Mouse (Mus musculus): ENCODE measurements around the gene Obox6.

Gene Obox6

GRCm38 (mm10) chr7:15839578-15839977 is at the start of gene Obox6:
Gene Obox6 (minus strand): TSS chr7:15839678.
- DNase-seq (ENCODE audit: low read depth): no peak

- no peak for DNase-seq (ENCODE audit: low read depth)
Measured at GRCm38 (mm10) chr7:15884127-15884526, 44.6 kb upstream of the Obox6 start.

GRCm38 (mm10) chr7:15882317-15882716 is 42.8 kb upstream of the Obox6 start, which contains the start of gene Crxos:
Gene Crxos (plus strand): TSS chr7:15882617.
- no peak for DNase-seq (ENCODE audit: low read depth)

DNA sequence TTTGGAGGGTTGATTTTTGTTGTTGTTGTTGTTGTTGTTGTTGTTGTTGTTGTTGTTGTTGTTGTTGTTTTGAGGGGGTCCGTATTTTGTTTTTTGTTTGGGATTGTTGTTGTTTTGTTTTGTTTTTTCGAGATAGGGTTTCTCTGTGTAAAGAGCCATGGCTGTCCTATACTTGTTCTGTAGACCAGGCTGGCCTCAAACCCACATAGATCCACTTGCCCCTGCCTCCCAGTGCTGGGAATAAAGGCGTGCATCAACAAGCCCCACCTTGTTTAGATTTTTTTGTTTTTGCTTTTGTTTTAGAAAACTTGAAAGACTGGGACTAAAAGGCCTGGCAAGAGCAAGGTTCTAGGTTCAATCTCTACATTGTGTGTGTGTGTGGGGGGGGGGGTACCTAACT is 42.4 kb upstream of the Obox6 start:
- no peak for DNase-seq (ENCODE audit: low read depth)

DNA sequence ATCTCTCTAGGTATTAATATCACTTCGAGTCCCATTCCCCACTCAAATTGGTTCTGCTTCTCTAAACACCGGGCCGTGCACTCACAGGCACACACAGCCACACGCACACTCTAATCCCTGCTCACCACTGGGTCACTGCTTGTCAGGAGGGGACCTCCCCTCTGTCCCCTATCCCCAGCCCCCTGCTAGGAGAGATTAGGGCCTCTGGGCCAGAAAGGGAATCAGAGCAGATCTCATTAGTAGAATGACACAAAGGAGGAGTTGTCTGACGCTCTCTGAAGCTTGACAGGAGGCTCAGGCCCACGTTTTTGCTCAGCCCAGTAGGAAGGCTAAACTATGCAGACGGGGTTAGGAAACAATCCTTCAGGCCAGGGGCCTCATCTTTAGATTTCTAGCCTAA is 41.9 kb upstream of the Obox6 start:
- DNase-seq (ENCODE audit: low read depth): no peak

GRCm38 (mm10) chr7:15879756-15880155 is 40.3 kb upstream of the Obox6 start, which contains the start of gene Crx:
Gene Crx (minus strand): TSS chr7:15879968.
- no peak for DNase-seq (ENCODE audit: low read depth)

GRCm38 (mm10) chr7:15864104-15864503 is 24.6 kb upstream of the Obox6 start:
- no peak for DNase-seq (ENCODE audit: low read depth)

- DNase-seq (ENCODE audit: low read depth): no peak
Measured at GRCm38 (mm10) chr7:15859657-15860056, 20.2 kb upstream of the Obox6 start.

Measured in c-Kit-positive CD71-positive TER-119-negative erythroid progenitor cells, embryonic 14.5 days (primary cell).